Mouse (Mus musculus): Measurements from ENCODE around the gene Olfr56. TPM values are rescaled to one million over a fixed set of nuclear protein-coding genes. Genes with fewer than 3 reads are reported as not detected.

The Olfr56 gene
- total and polyA plus RNA-seq, 3 experiments = 0.01 to 0.27 TPM; not detected in 1

- Histone ChIP-seq H3K4me1 (ENCODE audit: insufficient read depth, low read depth, low read length) (no peaks in the 10 kb centered on the region), H3K9me3 (replicated peaks) (no peaks in the 10 kb centered on the region), H3K36me3 (replicated peaks) (no peaks in the 10 kb centered on the region), H3K4me3 (ENCODE audit: low read depth, low read length) (no peak overlapping the region), H3K27me3 (ENCODE audit: insufficient read depth, low read length) (peaks cover 26% of the 10 kb centered on the region)
- ATAC-seq (ENCODE audit: extremely low read depth, insufficient number of reproducible peaks, low FRiP score, poor library complexity, severe bottlenecking) (no peak), DNase-seq (ENCODE audit: low spot score) (no peak)
- TF ChIP-seq POLR2AphosphoS5 (IDR thresholded peaks at IDR 0.05; ENCODE audit: insufficient replicate concordance, low read depth, low read length) (no peak), GATA2 (IDR thresholded peaks at IDR 0.05; ENCODE audit: borderline replicate concordance, low read depth, low read length) (no peak), TAL1 (conservative IDR thresholded peaks at IDR 0.05; ENCODE audit: low read depth, low read length) (no peak), GATA1 (IDR thresholded peaks at IDR 0.05; ENCODE audit: borderline replicate concordance, low read length) (no peak), CTCF (IDR thresholded peaks at IDR 0.05; ENCODE audit: low read depth, low read length) (no peak)
Observed at GRCm38 (mm10) chr11:49183172-49183571, 204.5 kb downstream of the Olfr56 start.

Other genes with a start within 250 kb of the Olfr56 start
- 2,186 and 2,188 TPM in 2 replicates for gene Rack1, start 178.6 kb upstream of the Olfr56 start, total RNA-seq (2014; fragmentation: Nextera tagmentation)
- 1,964 and 2,298 TPM in 2 replicates for gene Rack1, start 178.6 kb upstream of the Olfr56 start, total RNA-seq (2017)
- gene Rack1, start 178.6 kb upstream of the Olfr56 start, polyA plus RNA-seq (2012) = 2,955 and 7,700 TPM in 2 replicates
- gene Trim41, start 161.5 kb upstream of the Olfr56 start, total RNA-seq (2014; fragmentation: Nextera tagmentation) = 13.8 and 20.2 TPM in 2 replicates
- gene Trim41, start 161.5 kb upstream of the Olfr56 start, total RNA-seq (2017) = 55.5 and 56.5 TPM in 2 replicates
- 50.4 and 56.6 TPM in 2 replicates for gene Trim41, start 161.5 kb upstream of the Olfr56 start, polyA plus RNA-seq (2012)
- 1.2 and 4.0 TPM in 2 replicates for gene Trim7, start 152.7 kb upstream of the Olfr56 start, total RNA-seq (2014; fragmentation: Nextera tagmentation)
- gene Trim7, start 152.7 kb upstream of the Olfr56 start, total RNA-seq (2017) = 2.3 and 3.0 TPM in 2 replicates
- 0.59 and 0.67 TPM in 2 replicates for gene Trim7, start 152.7 kb upstream of the Olfr56 start, polyA plus RNA-seq (2012)
- 22.1 and 22.5 TPM in 2 replicates for gene Gm12184, start 152.2 kb upstream of the Olfr56 start, total RNA-seq (2014; fragmentation: Nextera tagmentation)
- 15.3 and 16.3 TPM in 2 replicates for gene Gm12184, start 152.2 kb upstream of the Olfr56 start, total RNA-seq (2017)
- gene Gm12184, start 152.2 kb upstream of the Olfr56 start, polyA plus RNA-seq (2012) = 47.2 and 49.5 TPM in 2 replicates
- gene Irgm1, start 107.2 kb upstream of the Olfr56 start, total RNA-seq (2014; fragmentation: Nextera tagmentation) = 39.3 and 44.2 TPM in 2 replicates
- gene Irgm1, start 107.2 kb upstream of the Olfr56 start, total RNA-seq (2017) = 73.5 and 75.4 TPM in 2 replicates
- 2.3 and 2.9 TPM in 2 replicates for gene Irgm1, start 107.2 kb upstream of the Olfr56 start, polyA plus RNA-seq (2012)
- not detected in 2 replicates for gene Gm5431, start 76.7 kb upstream of the Olfr56 start, total RNA-seq (2014; fragmentation: Nextera tagmentation)
- 0.06 and 0.11 TPM in 2 replicates for gene Gm5431, start 76.7 kb upstream of the Olfr56 start, total RNA-seq (2017)
- gene Gm5431, start 76.7 kb upstream of the Olfr56 start, polyA plus RNA-seq (2012) = not detected in 2 replicates
- 1.8 and 5.8 TPM in 2 replicates for gene Psme2b, start 32.7 kb upstream of the Olfr56 start, total RNA-seq (2014; fragmentation: Nextera tagmentation)
- gene Psme2b, start 32.7 kb upstream of the Olfr56 start, total RNA-seq (2017) = 7.6 and 9.0 TPM in 2 replicates
- 1.9 and 2.7 TPM in 2 replicates for gene Psme2b, start 32.7 kb upstream of the Olfr56 start, polyA plus RNA-seq (2012)
- 1.1 and 3.9 TPM in 2 replicates for gene 9930111J21Rik1, start 509 bp downstream of the Olfr56 start, total RNA-seq (2014; fragmentation: Nextera tagmentation)
- 2.0 and 2.5 TPM in 2 replicates for gene 9930111J21Rik1, start 509 bp downstream of the Olfr56 start, total RNA-seq (2017)
- gene 9930111J21Rik1, start 509 bp downstream of the Olfr56 start, polyA plus RNA-seq (2012) = 0.02 TPM in 1 of 2 replicates, not detected in the other
- gene Gm12185, start 13.3 kb downstream of the Olfr56 start, total RNA-seq (2014; fragmentation: Nextera tagmentation) = 0.15 TPM in 1 of 2 replicates, not detected in the other
- gene Gm12185, start 13.3 kb downstream of the Olfr56 start, total RNA-seq (2017) = 0.33 and 0.52 TPM in 2 replicates
- not detected in 2 replicates for gene Gm12185, start 13.3 kb downstream of the Olfr56 start, polyA plus RNA-seq (2012)
- gene Tgtp1, start 15.3 kb downstream of the Olfr56 start, total RNA-seq (2014; fragmentation: Nextera tagmentation) = 5.3 TPM in 1 of 2 replicates, not detected in the other
- gene Tgtp1, start 15.3 kb downstream of the Olfr56 start, total RNA-seq (2017) = 0.76 and 1.9 TPM in 2 replicates
- 0.02 and 0.03 TPM in 2 replicates for gene Tgtp1, start 15.3 kb downstream of the Olfr56 start, polyA plus RNA-seq (2012)
- 4.6 and 7.8 TPM in 2 replicates for gene 9930111J21Rik2, start 72.4 kb downstream of the Olfr56 start, total RNA-seq (2014; fragmentation: Nextera tagmentation)
- 2.9 and 4.1 TPM in 2 replicates for gene 9930111J21Rik2, start 72.4 kb downstream of the Olfr56 start, total RNA-seq (2017)
- gene 9930111J21Rik2, start 72.4 kb downstream of the Olfr56 start, polyA plus RNA-seq (2012) = 0.04 and 0.07 TPM in 2 replicates
- gene Tgtp2, start 85.3 kb downstream of the Olfr56 start, total RNA-seq (2014; fragmentation: Nextera tagmentation) = 8.3 and 10.0 TPM in 2 replicates
- 23.1 and 25.2 TPM in 2 replicates for gene Tgtp2, start 85.3 kb downstream of the Olfr56 start, total RNA-seq (2017)
- 0.20 and 0.26 TPM in 2 replicates for gene Tgtp2, start 85.3 kb downstream of the Olfr56 start, polyA plus RNA-seq (2012)
- gene Ifi47, start 97.7 kb downstream of the Olfr56 start, total RNA-seq (2014; fragmentation: Nextera tagmentation) = 16.5 and 25.1 TPM in 2 replicates
- 31.6 and 32.2 TPM in 2 replicates for gene Ifi47, start 97.7 kb downstream of the Olfr56 start, total RNA-seq (2017)
- gene Ifi47, start 97.7 kb downstream of the Olfr56 start, polyA plus RNA-seq (2012) = 0.81 and 0.99 TPM in 2 replicates
- gene Olfr1396, start 136.0 kb downstream of the Olfr56 start, total RNA-seq (2014; fragmentation: Nextera tagmentation) = not detected in 2 replicates
- gene Olfr1396, start 136.0 kb downstream of the Olfr56 start, total RNA-seq (2017) = 0.06 and 0.11 TPM in 2 replicates
- not detected in 2 replicates for gene Olfr1396, start 136.0 kb downstream of the Olfr56 start, polyA plus RNA-seq (2012)
- not detected in 2 replicates for gene Olfr1395, start 163.4 kb downstream of the Olfr56 start, total RNA-seq (2014; fragmentation: Nextera tagmentation)
- gene Olfr1395, start 163.4 kb downstream of the Olfr56 start, total RNA-seq (2017) = 0.06 and 0.16 TPM in 2 replicates
- not detected in 2 replicates for gene Olfr1395, start 163.4 kb downstream of the Olfr56 start, polyA plus RNA-seq (2012)
- gene Olfr1394, start 175.5 kb downstream of the Olfr56 start, total RNA-seq (2014; fragmentation: Nextera tagmentation) = not detected in 2 replicates
- 0.16 and 0.17 TPM in 2 replicates for gene Olfr1394, start 175.5 kb downstream of the Olfr56 start, total RNA-seq (2017)
- gene Olfr1394, start 175.5 kb downstream of the Olfr56 start, polyA plus RNA-seq (2012) = not detected in 2 replicates
- not detected in 2 replicates for gene Btnl9, start 208.3 kb downstream of the Olfr56 start, total RNA-seq (2014; fragmentation: Nextera tagmentation)
- 0.17 and 0.22 TPM in 2 replicates for gene Btnl9, start 208.3 kb downstream of the Olfr56 start, total RNA-seq (2017)
- not detected in 2 replicates for gene Btnl9, start 208.3 kb downstream of the Olfr56 start, polyA plus RNA-seq (2012)
- gene Zfp62, start 224.4 kb downstream of the Olfr56 start, total RNA-seq (2014; fragmentation: Nextera tagmentation) = 143 and 160 TPM in 2 replicates
- 72.7 and 78.2 TPM in 2 replicates for gene Zfp62, start 224.4 kb downstream of the Olfr56 start, total RNA-seq (2017)
- gene Zfp62, start 224.4 kb downstream of the Olfr56 start, polyA plus RNA-seq (2012) = 6.5 and 13.3 TPM in 2 replicates